Mouse (Mus musculus) embryonic facial prominence, embryonic 15.5 days (tissue): Measurements from ENCODE around the gene Cisd1. TPM values are rescaled to one million over a fixed set of nuclear protein-coding genes. Genes with fewer than 3 reads are reported as not detected.
A peak's percentile ranks its signal among the peaks of the same experiment; 100 is the strongest.

ENCODE experiments used
- ATAC-seq: fragments of 200-750 bp; cut with Nextera tagmentation; 2 replicates; pipeline ENCODE4 v1.8.0; 2017; ENCODE audit warnings: low read depth, moderate TSS enrichment; ENCODE audit not compliant: insufficient number of reproducible peaks, low FRiP score, low TSS enrichment
- H3K27ac ChIP-seq: fragments of 300-500 bp; sonication (generic); replicated peaks from 2 replicates; pipeline ENCODE4 v1.5.1; 2015; ENCODE audit warnings: mild to moderate bottlenecking, inconsistent platforms
- H3K27me3 ChIP-seq: fragments of 300-500 bp; sonication (generic); 2 replicates; pipeline ENCODE4 v1.6.1; 2015; ENCODE audit warnings: inconsistent platforms
- H3K36me3 ChIP-seq: fragments of 300-500 bp; sonication (generic); 2 replicates; pipeline ENCODE4 v1.6.1; 2015; ENCODE audit warnings: mild to moderate bottlenecking, inconsistent platforms
- H3K4me1 ChIP-seq: fragments of 300-500 bp; sonication (generic); 2 replicates; pipeline ENCODE4 v1.6.1; 2015; ENCODE audit warnings: inconsistent platforms
- H3K4me2 ChIP-seq: fragments of 300-500 bp; sonication (generic); replicated peaks from 2 replicates; pipeline ENCODE4 v1.6.1; 2015; ENCODE audit warnings: mild to moderate bottlenecking, inconsistent platforms
- H3K4me3 ChIP-seq: fragments of 300-500 bp; sonication (generic); replicated peaks from 2 replicates; pipeline ENCODE4 v1.5.1; 2015; ENCODE audit warnings: mild to moderate bottlenecking, inconsistent platforms
- H3K9ac ChIP-seq: fragments of 300-500 bp; sonication (generic); 2 replicates; pipeline ENCODE4 v1.6.1; 2015; ENCODE audit warnings: inconsistent platforms
- H3K9me3 ChIP-seq: fragments of 300-500 bp; sonication (generic); replicated peaks from 2 replicates; pipeline ENCODE4 v1.6.1; 2016; ENCODE audit warnings: inconsistent platforms
- WGBS: fragments of 180-500 bp; shearing (Covaris S2); methylation state at CpG from one replicate; pipeline ENCODE4 v1.1.7; 2015; 5-methylcytosine and 5-hydroxymethylcytosine counted together
- polyA plus RNA-seq: library from polyadenylated mRNA; unstranded; fragments of >200 nt; fragmentation: Nextera tagmentation; extraction: Ambion mirVana; gene quantifications from 2 replicates; pipeline ENCODE4 v1.2.1, GENCODE M21; 2015

Gene Cisd1
- polyA plus RNA-seq, 1 experiment from 2014 or later, result 93.9 TPM

- ATAC-seq, result no peak
- Histone ChIP-seq H3K36me3 (no peaks in the 10 kb centered on the region), H3K9me3 (no peaks in the 10 kb centered on the region), H3K4me3 (no peak overlapping the region), H3K27me3 (no peaks in the 10 kb centered on the region), H3K9ac (no peak overlapping the region), H3K27ac (no peak overlapping the region), H3K4me2 (no peak overlapping the region), H3K4me1 (no peaks in the 10 kb centered on the region)
- 74% methylated on average over 8 of the region's 8 CpGs for WGBS
Observed at GRCm38 (mm10) chr10:71323669-71324068, 21.1 kb downstream of the Cisd1 start.

GRCm38 (mm10) chr10:71316497-71316896, 28.3 kb downstream of the Cisd1 start:
- 69% methylated on average over 7 of the region's 7 CpGs for WGBS

GRCm38 (mm10) chr10:71316056-71316455, 28.7 kb downstream of the Cisd1 start:
- no peaks in the 10 kb centered on the region for H3K36me3 ChIP-seq
- no peak overlapping the region for H3K4me2 ChIP-seq
- no peak for ATAC-seq
- no peak overlapping the region for H3K4me3 ChIP-seq
- WGBS, result 78% methylated on average over 11 of the region's 11 CpGs
- H3K9ac ChIP-seq, result no peak overlapping the region
- no peak overlapping the region for H3K27ac ChIP-seq
- H3K27me3 ChIP-seq, result no peaks in the 10 kb centered on the region
- no peaks in the 10 kb centered on the region for H3K4me1 ChIP-seq
- H3K9me3 ChIP-seq, result no peaks in the 10 kb centered on the region

More at GRCm38 (mm10) chr10:71316497-71316896, 28.3 kb downstream of the Cisd1 start:
- ATAC-seq, result no peak
- Histone ChIP-seq H3K9ac (no peak overlapping the region), H3K36me3 (no peaks in the 10 kb centered on the region), H3K4me2 (no peak overlapping the region), H3K27ac (no peak overlapping the region), H3K4me3 (no peak overlapping the region), H3K9me3 (no peaks in the 10 kb centered on the region), H3K4me1 (no peaks in the 10 kb centered on the region), H3K27me3 (no peaks in the 10 kb centered on the region)

GRCm38 (mm10) chr10:71314596-71314995, 30.2 kb downstream of the Cisd1 start:
- no peak for ATAC-seq
- no peaks in the 10 kb centered on the region for H3K27me3 ChIP-seq
- H3K4me3 ChIP-seq, result no peak overlapping the region
- no peaks in the 10 kb centered on the region for H3K4me1 ChIP-seq
- H3K4me2 ChIP-seq, result no peak overlapping the region
- H3K9ac ChIP-seq, result no peak overlapping the region
- H3K36me3 ChIP-seq, result no peaks in the 10 kb centered on the region
- H3K9me3 ChIP-seq, result no peaks in the 10 kb centered on the region
- no peak overlapping the region for H3K27ac ChIP-seq
- 86% methylated on average over 3 of the region's 3 CpGs for WGBS

- no peak for ATAC-seq
- no peak overlapping the region for H3K4me2 ChIP-seq
- no peaks in the 10 kb centered on the region for H3K9me3 ChIP-seq
- no peak overlapping the region for H3K9ac ChIP-seq
- no peaks in the 10 kb centered on the region for H3K27me3 ChIP-seq
- H3K27ac ChIP-seq, result no peak overlapping the region
- H3K4me1 ChIP-seq, result no peaks in the 10 kb centered on the region
- no peak overlapping the region for H3K4me3 ChIP-seq
- H3K36me3 ChIP-seq, result no peaks in the 10 kb centered on the region
- 59% methylated on average over 3 of the region's 3 CpGs for WGBS
Observed at GRCm38 (mm10) chr10:71310288-71310687, 34.5 kb downstream of the Cisd1 start.

GRCm38 (mm10) chr10:71308199-71308598, 36.6 kb downstream of the Cisd1 start:
- ATAC-seq, result no peak
- no peak overlapping the region for H3K9ac ChIP-seq
- H3K4me3 ChIP-seq, result no peak overlapping the region
- no peak overlapping the region for H3K27ac ChIP-seq
- H3K27me3 ChIP-seq, result no peaks in the 10 kb centered on the region
- no peaks in the 10 kb centered on the region for H3K36me3 ChIP-seq
- H3K4me1 ChIP-seq, result no peaks in the 10 kb centered on the region
- no peaks in the 10 kb centered on the region for H3K9me3 ChIP-seq
- H3K4me2 ChIP-seq, result no peak overlapping the region
- 87% methylated on average over 5 of the region's 5 CpGs for WGBS

- Histone ChIP-seq H3K36me3 (no peaks in the 10 kb centered on the region), H3K9ac (no peak overlapping the region), H3K4me1 (no peaks in the 10 kb centered on the region), H3K4me3 (no peak overlapping the region), H3K9me3 (no peaks in the 10 kb centered on the region), H3K27ac (no peak overlapping the region), H3K4me2 (peak overlapping the region; percentile 27; the same call in 1 of the 2 replicates), H3K27me3 (no peaks in the 10 kb centered on the region)
- no peak for ATAC-seq
- WGBS, result 48% methylated on average over 6 of the region's 6 CpGs
Observed at GRCm38 (mm10) chr10:71306759-71307158, 38.0 kb downstream of the Cisd1 start.

- H3K9me3 ChIP-seq, result no peaks in the 10 kb centered on the region
- H3K4me3 ChIP-seq, result peak overlapping the region; percentile 19
- H3K4me1 ChIP-seq, result no peaks in the 10 kb centered on the region
- 18% methylated on average over 6 of the region's 6 CpGs for WGBS
- peak overlapping the region; percentile 27; the same call in 1 of the 2 replicates for H3K4me2 ChIP-seq
- H3K36me3 ChIP-seq, result no peaks in the 10 kb centered on the region
- no peak for ATAC-seq
- H3K27me3 ChIP-seq, result no peaks in the 10 kb centered on the region
- H3K9ac ChIP-seq, result no peak overlapping the region
- H3K27ac ChIP-seq, result no peak overlapping the region
Observed at GRCm38 (mm10) chr10:71306190-71306589, 38.6 kb downstream of the Cisd1 start.

- H3K9ac ChIP-seq, result no peak overlapping the region
- H3K36me3 ChIP-seq, result no peaks in the 10 kb centered on the region
- H3K27me3 ChIP-seq, result no peaks in the 10 kb centered on the region
- no peaks in the 10 kb centered on the region for H3K4me1 ChIP-seq
- H3K4me2 ChIP-seq, result no peak overlapping the region
- ATAC-seq, result no peak
- no peak overlapping the region for H3K4me3 ChIP-seq
- no peak overlapping the region for H3K27ac ChIP-seq
- 33% methylated on average over 5 of the region's 5 CpGs for WGBS
- H3K9me3 ChIP-seq, result no peaks in the 10 kb centered on the region
Observed at GRCm38 (mm10) chr10:71302490-71302889, 42.3 kb downstream of the Cisd1 start.

- H3K27ac ChIP-seq, result no peak overlapping the region
- no peaks in the 10 kb centered on the region for H3K27me3 ChIP-seq
- no peak overlapping the region for H3K9ac ChIP-seq
- no peaks in the 10 kb centered on the region for H3K9me3 ChIP-seq
- 83% methylated on average over 16 of the region's 16 CpGs for whole genome bisulfite sequencing
- no peak overlapping the region for H3K4me2 ChIP-seq
- ATAC-seq, result no peak
- no peaks in the 10 kb centered on the region for H3K36me3 ChIP-seq
- no peaks in the 10 kb centered on the region for H3K4me1 ChIP-seq
- no peak overlapping the region for H3K4me3 ChIP-seq
Observed at GRCm38 (mm10) chr10:71300161-71300560, 44.6 kb downstream of the Cisd1 start.

GRCm38 (mm10) chr10:71293245-71293644, 51.5 kb downstream of the Cisd1 start:
- ATAC-seq, result no peak

GRCm38 (mm10) chr10:71292254-71292653, 52.5 kb downstream of the Cisd1 start:
- ATAC-seq, result peak; percentile 74
- Histone ChIP-seq H3K36me3 (no peaks in the 10 kb centered on the region), H3K4me2 (peak overlapping the region; percentile 16; the same call in 1 of the 2 replicates), H3K9me3 (no peaks in the 10 kb centered on the region), H3K4me3 (no peak overlapping the region), H3K27me3 (peaks cover 3% of the 10 kb centered on the region), H3K9ac (no peak overlapping the region), H3K4me1 (peaks cover 4% of the 10 kb centered on the region; the same call in 1 of the 2 replicates), H3K27ac (no peak overlapping the region)
- WGBS, result 8% methylated on average over 8 of the region's 11 CpGs

More at GRCm38 (mm10) chr10:71293245-71293644, 51.5 kb downstream of the Cisd1 start:
- Histone ChIP-seq H3K4me3 (no peak overlapping the region), H3K27me3 (peaks cover 3% of the 10 kb centered on the region), H3K27ac (no peak overlapping the region), H3K9me3 (no peaks in the 10 kb centered on the region), H3K9ac (no peak overlapping the region), H3K4me2 (no peak overlapping the region), H3K36me3 (no peaks in the 10 kb centered on the region), H3K4me1 (peaks cover 4% of the 10 kb centered on the region; the same call in 1 of the 2 replicates)
- WGBS, result 62% methylated on average over 4 of the region's 4 CpGs
